Mouse (Mus musculus) left cerebral cortex, adult 2 months (tissue): Measurements from ENCODE around the gene Fam102b. TPM values are rescaled to one million over a fixed set of nuclear protein-coding genes. Genes with fewer than 3 reads are reported as not detected.

Experiments used
- DNase-seq, 2 experiments: peaks; one replicate each; pipeline ENCODE4 v3.0.0; 2021 to 2022; ENCODE audit warnings: low spot score in 2 of 2, mixed read lengths in 1 of 2; ENCODE audit errors: extremely low spot score in 1 of 2
- H3K27ac ChIP-seq: fragments of 200-600 bp; 2 replicates; pipeline ENCODE4 v1.8.1; 2022
- H3K4me3 ChIP-seq: fragments of 200-600 bp; 2 replicates; pipeline ENCODE4 v1.8.1; 2022
- CTCF ChIP-seq: fragments of 200-600 bp; IDR thresholded peaks from 2 replicates; pipeline ENCODE4 v1.8.1; 2022; ENCODE audit warnings: antibody characterized with exemption, mild to moderate bottlenecking, moderate library complexity
- intact Hi-C: fragments of 180-260 bp; cut with DNase I; formaldehyde crosslinking; loops from one replicate; pipeline ENCODE4 v1.15.1; 2025
- long read RNA-seq, 2 experiments: library from polyadenylated mRNA; stranded (forward); transcript quantifications; one replicate each; pipeline ENCODE4 v2.0.0; 2021; ENCODE audit warnings: borderline mapping rate in 2 of 2
- total RNA-seq, 2 experiments: library from RNA; stranded (reverse); gene quantifications; 2 replicates each; pipeline ENCODE4 v1.2.3; 2021

Gene Fam102b
- 10 to 100 TPM; 29.6 to 35.0 TPM for total RNA-seq
- long read RNA-seq, experiment 1, full-length matches to known transcripts = 21 of 22 reads
- long read RNA-seq, experiment 1, partial matches to known transcripts = 0 of 22 reads
- long read RNA-seq, experiment 1, other reads (novel, unspliced or antisense) = 1 of 22 reads
- long read RNA-seq, experiment 2, full-length matches to known transcripts = 19 of 29 reads
- long read RNA-seq, experiment 2, partial matches to known transcripts = 0 of 29 reads
- long read RNA-seq, experiment 2, other reads (novel, unspliced or antisense) = 10 of 29 reads

DNA sequence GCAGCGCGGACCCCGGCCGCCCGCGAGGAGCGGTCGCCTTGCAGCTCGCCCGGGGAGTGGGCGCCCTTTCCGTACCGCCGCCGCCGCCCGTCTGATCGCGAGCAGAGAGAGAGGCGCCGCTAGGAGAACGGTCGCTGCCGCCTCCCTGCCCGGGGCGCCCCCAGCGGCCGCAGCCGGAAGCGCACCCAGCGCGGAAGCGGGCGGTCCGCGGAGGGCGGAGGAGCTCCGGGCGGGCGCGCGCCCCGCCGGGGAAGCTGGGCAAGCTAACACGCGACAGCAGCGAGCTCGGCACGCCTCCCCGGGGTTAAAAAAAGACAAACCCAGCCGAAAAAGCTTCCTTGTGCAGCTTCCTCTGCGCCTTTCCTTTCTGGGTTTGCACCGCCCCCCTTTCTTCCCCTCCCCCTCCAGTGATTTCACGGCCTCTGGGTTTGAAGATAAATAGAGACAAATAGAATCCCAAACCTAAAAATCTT, at the start of gene Fam102b:
Gene Fam102b (minus strand): TSS at position 93 of the 473 bp plus-strand sequence.
- peak within 1 kb of the TSS; percentile 70 for H3K27ac ChIP-seq
- peak within 1 kb of the TSS; percentile 68 for H3K4me3 ChIP-seq
- DNase-seq = peak; percentile 90 to 92
- peak; percentile 95 for TF ChIP-seq CTCF
- intact Hi-C loops = loop anchor here (1.0 to 2.0 kb wide), 2 partner anchors 36 to 117 kb away; partner anchors contain the start of gene Prpf38b

DNA sequence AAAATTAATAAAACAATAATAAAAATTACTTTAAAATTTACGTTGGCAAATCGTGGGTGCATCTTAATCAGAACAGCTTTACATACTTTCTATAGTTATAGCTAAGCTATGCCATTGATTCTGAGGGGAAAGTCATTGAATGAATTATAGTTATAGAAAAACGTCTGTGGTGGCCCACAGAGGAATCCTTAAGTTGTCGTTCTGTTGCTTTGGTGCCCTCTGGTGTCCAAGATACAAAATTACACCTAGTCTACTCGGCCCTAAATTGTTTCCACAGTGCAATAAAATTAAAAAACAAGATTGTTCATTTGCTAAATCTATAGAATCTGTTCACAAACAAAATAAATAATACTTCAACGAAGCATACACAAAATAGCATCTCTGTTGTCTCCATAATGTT, 35.6 kb upstream of the Fam102b start:
- no peak overlapping the region for H3K4me3 ChIP-seq
- H3K27ac ChIP-seq = no peak overlapping the region
- intact Hi-C loops = loop anchor here (1.0 to 5.0 kb wide), 3 partner anchors 36 to 151 kb away; partner anchors contain the start of genes Fam102b and Prpf38b
- peak; percentile 90 for TF ChIP-seq CTCF
- DNase-seq = peak; percentile 25 to 32

DNA sequence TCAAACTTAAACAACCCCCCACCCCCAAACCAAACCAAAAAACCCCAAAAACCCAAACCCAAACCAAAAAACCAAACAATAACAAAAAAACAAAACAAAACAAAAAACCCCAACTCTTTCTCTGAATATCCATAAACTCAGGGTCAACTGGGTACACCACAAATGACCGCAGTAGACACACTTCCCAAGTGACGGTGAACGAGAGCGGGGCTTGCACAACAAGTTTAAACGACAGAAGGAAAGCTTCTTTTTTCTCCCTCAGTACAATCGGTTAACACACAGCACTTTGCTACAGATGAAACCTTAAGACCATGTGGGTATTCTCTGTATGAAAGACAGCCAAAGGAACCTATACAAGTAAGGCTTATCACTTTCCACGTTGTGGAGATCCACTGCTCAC, 35.0 kb upstream of the Fam102b start:
- no peak for TF ChIP-seq CTCF
- intact Hi-C loops = loop anchor here (5.0 kb wide), 2 partner anchors 85 to 150 kb away; partner anchors contain the start of gene Prpf38b
- no peak for DNase-seq
- Histone ChIP-seq H3K4me3 (no peak overlapping the region), H3K27ac (no peak overlapping the region)

DNA sequence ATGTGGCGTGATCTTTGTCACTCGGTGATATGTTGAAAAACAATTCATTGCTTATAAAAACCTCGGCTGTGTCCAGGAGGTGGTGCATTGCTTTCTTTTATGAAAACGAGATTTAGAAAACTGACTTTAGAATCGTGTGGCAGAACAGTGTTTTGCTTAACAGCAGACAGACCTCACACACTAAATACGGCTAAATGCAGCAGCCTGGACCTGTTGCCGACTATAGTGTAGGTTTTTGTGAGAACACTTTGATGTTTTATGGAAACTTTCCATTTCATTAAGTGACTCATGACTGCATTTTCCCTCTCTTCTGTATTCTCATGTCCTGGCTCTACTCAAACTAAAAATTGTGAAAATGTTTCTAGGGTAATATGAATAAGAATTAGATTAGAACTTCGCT, 32.5 kb upstream of the Fam102b start:
- no peak overlapping the region for H3K4me3 ChIP-seq
- TF ChIP-seq CTCF = no peak
- DNase-seq = no peak
- no peak overlapping the region for H3K27ac ChIP-seq
- intact Hi-C loops = loop anchor here (5.0 kb wide), 2 partner anchors 83 to 148 kb away; partner anchors contain the start of gene Prpf38b

DNA sequence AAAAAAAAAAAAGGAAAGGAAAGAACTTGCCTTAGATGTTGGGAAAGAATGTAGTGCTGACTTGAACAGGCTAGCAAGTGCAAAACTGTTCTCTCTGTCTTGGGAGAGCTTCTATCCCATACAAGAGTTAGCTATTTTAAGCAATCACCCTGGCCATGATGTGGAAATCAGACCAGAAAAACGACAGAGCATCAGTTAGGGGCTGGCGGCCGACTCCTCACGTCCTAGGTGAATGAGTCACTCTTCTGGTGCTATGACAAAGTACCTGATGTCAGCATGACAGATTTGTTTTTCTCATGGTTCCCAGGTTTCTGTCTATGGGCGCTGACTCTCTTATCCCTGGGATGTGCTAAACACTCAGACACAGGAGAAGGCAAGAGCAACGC, 24.5 kb upstream of the Fam102b start:
- no peak overlapping the region for H3K4me3 ChIP-seq
- no peak overlapping the region for H3K27ac ChIP-seq
- intact Hi-C loops = no loop called here
- no peak for TF ChIP-seq CTCF
- DNase-seq = no peak

DNA sequence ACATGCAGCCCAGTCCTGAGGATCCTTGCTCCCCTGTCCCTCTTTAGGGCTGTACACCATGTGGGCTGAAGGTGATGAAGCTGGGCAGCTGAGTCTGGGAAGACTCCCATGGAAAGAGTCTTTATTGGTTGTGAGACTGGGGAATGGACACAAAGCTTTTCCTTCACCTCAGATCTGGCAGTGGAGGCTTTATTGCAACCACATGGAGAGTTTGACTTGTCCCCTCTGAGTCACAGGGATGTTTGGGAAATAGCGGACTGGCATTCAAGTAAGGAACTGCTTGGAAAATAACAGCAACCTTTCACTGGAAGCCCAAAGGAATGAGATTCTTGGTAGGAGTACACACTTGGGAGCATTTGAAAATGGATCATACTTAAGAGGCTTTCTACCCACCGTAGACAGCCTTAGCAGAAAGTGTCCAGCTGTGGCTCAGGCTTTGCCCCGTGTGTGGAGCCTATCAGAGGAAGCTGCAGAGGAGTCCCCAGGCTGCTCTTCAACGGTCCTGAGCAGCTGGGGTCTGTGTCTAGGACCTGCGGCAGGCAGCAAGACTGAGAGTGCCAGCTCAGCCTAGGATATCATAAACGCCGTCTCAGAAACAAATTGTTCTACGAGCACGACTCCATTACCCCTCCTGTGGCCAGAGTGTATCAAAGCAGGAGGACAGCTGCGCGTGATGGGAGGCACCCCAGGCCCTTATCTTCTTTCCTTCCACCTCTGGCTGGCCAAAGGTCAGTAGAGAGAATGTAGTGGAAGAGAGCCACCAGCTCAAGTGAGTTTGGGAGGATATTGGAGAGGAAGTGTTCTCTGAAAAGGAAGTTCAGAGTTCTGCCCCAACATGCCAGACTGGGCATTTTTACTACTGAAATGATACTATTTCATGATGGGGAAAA, 23.9 kb upstream of the Fam102b start:
- H3K27ac ChIP-seq = no peak overlapping the region
- no peak overlapping the region for H3K4me3 ChIP-seq
- intact Hi-C loops = no loop called here
- no peak for TF ChIP-seq CTCF
- DNase-seq = no peak

DNA sequence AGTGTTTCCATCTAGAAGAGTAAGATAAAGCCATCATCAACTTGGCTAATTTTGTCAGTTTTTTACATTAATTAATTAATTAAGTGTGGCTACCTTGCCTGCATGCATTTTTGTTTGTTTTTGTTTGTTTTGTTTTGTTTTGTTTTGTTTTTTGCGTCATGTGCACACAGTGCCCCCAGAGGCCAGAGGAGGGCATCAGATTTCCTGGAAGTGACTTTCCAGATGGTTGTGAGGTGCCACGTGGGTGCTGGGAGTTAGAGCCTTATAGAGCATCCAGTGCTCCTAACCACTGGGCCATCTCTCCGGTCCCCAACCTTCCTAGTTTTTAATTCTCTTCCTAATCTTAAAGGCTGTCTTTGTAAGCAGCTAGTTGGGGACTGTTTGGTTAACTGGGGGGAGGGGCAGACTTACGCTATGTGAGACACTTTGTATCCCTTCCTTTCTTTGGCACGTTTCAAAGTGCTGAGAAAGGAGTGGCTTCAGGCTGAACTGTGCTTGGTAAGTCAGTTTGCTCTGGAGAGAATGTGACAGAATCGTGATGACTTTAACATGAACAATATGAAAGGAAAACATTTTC, 20.4 kb upstream of the Fam102b start:
- H3K4me3 ChIP-seq = no peak overlapping the region
- DNase-seq = no peak
- no peak overlapping the region for H3K27ac ChIP-seq
- intact Hi-C loops = no loop called here
- TF ChIP-seq CTCF = peak; percentile 4

DNA sequence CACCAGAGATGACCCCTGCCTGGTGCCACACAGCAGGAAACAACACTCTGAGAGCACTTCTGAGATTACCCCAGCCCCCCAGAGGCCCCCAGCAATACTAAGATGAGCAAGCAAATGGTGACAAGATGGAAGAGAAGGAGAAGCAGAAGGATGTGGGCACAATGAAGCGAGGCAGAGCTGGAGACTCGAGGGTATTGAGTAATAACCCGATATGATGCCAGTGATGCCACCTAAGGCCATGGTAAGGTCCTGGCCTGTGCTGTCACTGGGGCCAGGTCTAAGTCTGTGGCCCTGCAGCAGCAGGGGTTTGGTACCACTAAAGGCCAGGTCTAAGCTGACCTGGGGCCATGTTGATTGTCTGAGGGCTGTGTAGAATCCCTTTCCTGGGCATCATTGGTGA, 19.0 kb upstream of the Fam102b start:
- H3K4me3 ChIP-seq = no peak overlapping the region
- no peak for TF ChIP-seq CTCF
- H3K27ac ChIP-seq = no peak overlapping the region
- intact Hi-C loops = no loop called here
- DNase-seq = no peak

DNA sequence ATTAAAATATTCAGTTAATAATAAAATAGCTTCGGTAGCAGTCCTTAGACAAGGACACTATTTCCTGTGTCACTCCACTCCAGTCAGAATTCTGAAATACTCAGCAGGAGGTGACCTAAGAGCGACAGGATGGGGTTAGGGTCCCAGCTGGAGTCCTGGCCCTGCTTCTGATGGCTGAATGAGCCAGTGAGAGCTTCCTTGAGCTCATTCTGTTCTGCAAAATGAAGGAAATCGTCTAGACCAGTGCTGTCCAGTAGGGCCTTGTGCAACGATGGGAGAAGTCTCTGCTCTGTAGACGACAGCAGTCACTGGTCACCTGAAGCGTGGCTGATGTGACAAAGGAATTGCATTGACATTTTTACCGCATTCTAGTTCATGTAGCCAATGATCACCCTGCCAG, 16.0 kb upstream of the Fam102b start:
- Histone ChIP-seq H3K4me3 (no peak overlapping the region), H3K27ac (no peak overlapping the region)
- TF ChIP-seq CTCF = no peak
- intact Hi-C loops = no loop called here
- no peak for DNase-seq

DNA sequence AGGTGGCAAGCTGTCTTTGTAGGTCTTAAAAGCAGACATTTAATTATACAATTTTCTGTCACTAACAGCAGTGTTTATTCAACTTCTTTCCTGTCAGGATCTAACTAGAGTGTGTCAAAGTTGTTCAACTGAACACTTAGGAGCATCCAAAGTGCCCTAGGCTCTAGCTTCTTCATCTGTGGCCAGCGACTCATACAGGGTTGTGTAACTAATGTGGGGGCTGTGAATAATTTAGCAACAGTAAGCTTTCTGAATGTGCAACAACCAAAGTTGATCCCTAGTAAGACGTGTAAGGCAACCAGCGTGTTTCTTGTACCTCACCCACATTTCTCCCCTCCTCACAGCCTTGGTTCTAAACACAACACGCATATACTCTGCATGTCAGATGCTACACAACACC, 13.5 kb upstream of the Fam102b start:
- no peak overlapping the region for H3K27ac ChIP-seq
- intact Hi-C loops = no loop called here
- DNase-seq = no peak
- TF ChIP-seq CTCF = no peak
- H3K4me3 ChIP-seq = no peak overlapping the region

DNA sequence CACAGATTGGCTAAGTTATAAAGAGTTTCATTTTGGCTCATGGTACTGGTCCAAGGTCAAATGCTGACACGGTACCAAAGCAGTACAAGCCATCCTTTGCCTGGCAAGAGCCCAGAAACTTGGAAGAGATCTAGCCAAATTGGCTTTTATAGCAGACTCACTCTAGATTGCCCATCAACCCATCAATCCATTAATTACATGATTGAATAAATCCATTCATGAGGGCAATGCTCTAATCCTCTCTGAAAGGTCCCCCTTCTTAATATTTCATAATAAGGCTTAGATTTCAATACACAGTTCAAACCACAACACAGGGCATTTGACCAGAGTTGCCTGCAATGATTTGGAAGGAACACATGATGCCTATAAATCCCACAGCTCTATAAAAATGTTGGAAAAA, 7.0 kb upstream of the Fam102b start:
- no peak overlapping the region for H3K4me3 ChIP-seq
- intact Hi-C loops = no loop called here
- no peak for TF ChIP-seq CTCF
- H3K27ac ChIP-seq = no peak overlapping the region
- DNase-seq = no peak

DNA sequence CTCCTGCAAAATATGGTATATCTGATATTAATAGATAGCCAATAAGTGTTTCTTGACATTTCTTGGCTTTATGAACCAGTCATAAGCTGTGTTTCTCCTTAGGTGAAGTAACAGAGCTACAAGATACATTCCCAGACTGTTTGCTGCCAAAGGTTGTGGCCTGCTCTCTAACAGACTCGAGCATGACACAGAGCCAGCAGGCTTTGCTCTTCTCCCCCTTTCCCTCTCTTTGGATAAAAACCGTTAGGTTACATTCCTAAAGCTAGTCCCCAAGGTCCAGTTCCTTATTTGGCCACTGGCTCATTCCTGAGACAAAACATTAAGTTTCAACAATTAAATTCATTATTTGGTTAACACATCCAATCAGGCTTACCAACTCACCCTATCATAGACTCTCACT, 4.9 kb upstream of the Fam102b start:
- intact Hi-C loops = no loop called here
- no peak overlapping the region for H3K4me3 ChIP-seq
- TF ChIP-seq CTCF = no peak
- H3K27ac ChIP-seq = no peak overlapping the region
- no peak for DNase-seq
